Mouse (Mus musculus): ENCODE measurements at regions not wholly inside any gene's neighbourhood (a gene's known extent, or its start where the extent isn't known, plus 50 kb on each side); places are given as distances from the start of the nearest gene placed in this dataset.

DNA sequence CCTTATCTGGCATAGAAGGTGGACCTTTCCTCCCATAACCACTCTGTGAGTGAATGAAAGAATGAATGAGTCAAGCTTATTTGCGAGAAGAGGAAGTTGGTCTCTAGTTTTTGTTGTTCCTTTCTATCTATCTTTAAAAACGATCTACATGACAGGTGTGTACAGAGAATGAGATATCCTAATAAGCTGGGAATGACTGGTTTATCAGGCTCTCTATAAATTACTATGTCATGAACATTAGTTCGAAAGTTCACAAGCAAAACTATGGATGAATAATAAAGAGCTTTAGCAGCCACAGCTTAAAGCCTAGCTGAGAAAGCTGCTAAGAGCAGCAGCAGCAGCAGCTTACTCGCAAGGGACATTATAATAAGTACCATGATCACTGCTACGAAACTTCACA is 165.8 kb upstream of the Rnf32 start:
- no peak overlapping the region for H3K27ac ChIP-seq
- H3K27me3 ChIP-seq (replicated peaks): no peaks in the 10 kb centered on the region
- no peak overlapping the region for H3K4me3 ChIP-seq
- WGBS: 87% methylated on average over 5 of the region's 5 CpGs
- H3K36me3 ChIP-seq: no peaks in the 10 kb centered on the region
- H3K4me2 ChIP-seq (replicated peaks): no peak overlapping the region
- no peak overlapping the region for H3K9ac ChIP-seq
- ATAC-seq (ENCODE audit: low FRiP score, low read depth): no peak
- H3K9me3 ChIP-seq: no peaks in the 10 kb centered on the region
- no peaks in the 10 kb centered on the region for H3K4me1 ChIP-seq

GRCm38 (mm10) chr5:29025045-29025444 is 170.7 kb upstream of the Rnf32 start:
- Histone ChIP-seq H3K27ac (no peak overlapping the region), H3K9me3 (no peaks in the 10 kb centered on the region), H3K36me3 (no peaks in the 10 kb centered on the region), H3K4me2 (replicated peaks) (no peak overlapping the region), H3K4me1 (no peaks in the 10 kb centered on the region), H3K27me3 (replicated peaks) (no peaks in the 10 kb centered on the region), H3K9ac (no peak overlapping the region), H3K4me3 (no peak overlapping the region)
- ATAC-seq (ENCODE audit: low FRiP score, low read depth): no peak

DNA sequence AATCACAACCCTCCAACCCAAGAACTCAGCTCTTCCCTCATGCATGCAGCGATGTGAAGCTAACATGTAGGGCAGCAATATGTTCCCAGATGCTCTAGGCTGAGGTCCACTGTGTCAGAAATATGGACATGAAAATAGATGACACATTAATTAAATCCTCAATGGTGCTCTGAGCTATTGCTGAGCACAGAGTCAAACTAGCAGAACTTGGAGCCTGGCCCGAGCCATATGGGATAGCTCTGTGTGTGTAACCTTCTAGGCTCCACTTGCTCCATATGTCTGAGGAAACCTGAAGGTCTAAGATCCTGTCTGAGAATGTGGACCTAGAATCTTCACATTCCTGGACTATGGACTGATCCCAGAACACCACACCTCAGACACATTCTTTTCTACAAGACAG is 203.0 kb upstream of the Rnf32 start:
- no peak for ATAC-seq (ENCODE audit: low FRiP score, low read depth)
- 89% methylated on average over 2 of the region's 2 CpGs for WGBS

GRCm38 (mm10) chr5:28979932-28980331 is 215.9 kb upstream of the Rnf32 start:
- no peak overlapping the region for H3K27ac ChIP-seq
- no peaks in the 10 kb centered on the region for H3K36me3 ChIP-seq
- H3K9ac ChIP-seq: no peak overlapping the region
- H3K4me2 ChIP-seq (replicated peaks): no peak overlapping the region
- no peaks in the 10 kb centered on the region for H3K4me1 ChIP-seq
- no peaks in the 10 kb centered on the region for H3K27me3 ChIP-seq (replicated peaks)
- no peak overlapping the region for H3K4me3 ChIP-seq
- no peaks in the 10 kb centered on the region for H3K9me3 ChIP-seq
- WGBS: 67% methylated on average over 1 of the region's 1 CpGs
- no peak for ATAC-seq (ENCODE audit: low FRiP score, low read depth)

More for the DNA sequence above, 203.0 kb upstream of the Rnf32 start:
- Histone ChIP-seq H3K36me3 (no peaks in the 10 kb centered on the region), H3K4me3 (no peak overlapping the region), H3K9me3 (no peaks in the 10 kb centered on the region), H3K4me1 (no peaks in the 10 kb centered on the region), H3K27ac (no peak overlapping the region), H3K27me3 (replicated peaks) (no peaks in the 10 kb centered on the region), H3K4me2 (replicated peaks) (no peak overlapping the region), H3K9ac (no peak overlapping the region)

DNA sequence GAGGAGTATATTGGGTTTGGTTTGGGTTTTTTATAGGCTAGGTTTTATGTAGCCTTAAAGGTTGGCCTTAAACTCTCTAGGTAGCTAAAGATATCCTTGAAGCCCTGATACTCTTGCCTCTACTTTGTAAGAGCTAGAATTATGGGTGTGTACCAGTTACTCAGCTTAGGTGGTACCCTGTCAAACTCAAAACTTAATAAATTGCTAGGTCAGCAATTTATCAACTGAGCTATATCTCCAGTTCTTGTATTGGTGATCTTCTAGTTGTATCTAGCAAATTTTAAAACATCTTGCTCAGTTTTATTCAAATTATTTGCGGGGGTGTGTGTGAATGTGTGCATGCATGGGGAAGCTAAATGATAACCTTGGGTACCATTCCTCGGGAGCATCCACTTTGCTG is 225.4 kb upstream of the Rnf32 start:
- Histone ChIP-seq H3K36me3 (no peaks in the 10 kb centered on the region), H3K9ac (no peak overlapping the region), H3K4me3 (no peak overlapping the region), H3K4me2 (replicated peaks) (no peak overlapping the region), H3K4me1 (no peaks in the 10 kb centered on the region), H3K27me3 (replicated peaks) (no peaks in the 10 kb centered on the region), H3K27ac (no peak overlapping the region), H3K9me3 (no peaks in the 10 kb centered on the region)
- 88% methylated on average over 2 of the region's 2 CpGs for WGBS
- ATAC-seq (ENCODE audit: low FRiP score, low read depth): no peak

GRCm38 (mm10) chr5:28955036-28955435 is 240.8 kb upstream of the Rnf32 start:
- no peaks in the 10 kb centered on the region for H3K27me3 ChIP-seq (replicated peaks)
- no peaks in the 10 kb centered on the region for H3K36me3 ChIP-seq
- no peak for ATAC-seq (ENCODE audit: low FRiP score, low read depth)
- no peak overlapping the region for H3K4me3 ChIP-seq
- H3K4me1 ChIP-seq: no peaks in the 10 kb centered on the region
- no peaks in the 10 kb centered on the region for H3K9me3 ChIP-seq
- H3K9ac ChIP-seq: no peak overlapping the region
- H3K27ac ChIP-seq: no peak overlapping the region
- no peak overlapping the region for H3K4me2 ChIP-seq (replicated peaks)

- H3K9me3 ChIP-seq: no peaks in the 10 kb centered on the region
- no peak for ATAC-seq (ENCODE audit: low FRiP score, low read depth)
- H3K4me2 ChIP-seq (replicated peaks): no peak overlapping the region
- H3K4me3 ChIP-seq: no peak overlapping the region
- no peaks in the 10 kb centered on the region for H3K27me3 ChIP-seq (replicated peaks)
- no peak overlapping the region for H3K27ac ChIP-seq
- H3K9ac ChIP-seq: no peak overlapping the region
- peaks cover 8% of the 10 kb centered on the region for H3K4me1 ChIP-seq
- WGBS: 82% methylated on average over 4 of the region's 4 CpGs
- H3K36me3 ChIP-seq: no peaks in the 10 kb centered on the region
Measured at GRCm38 (mm10) chr5:28947465-28947864, 248.3 kb upstream of the Rnf32 start.

DNA sequence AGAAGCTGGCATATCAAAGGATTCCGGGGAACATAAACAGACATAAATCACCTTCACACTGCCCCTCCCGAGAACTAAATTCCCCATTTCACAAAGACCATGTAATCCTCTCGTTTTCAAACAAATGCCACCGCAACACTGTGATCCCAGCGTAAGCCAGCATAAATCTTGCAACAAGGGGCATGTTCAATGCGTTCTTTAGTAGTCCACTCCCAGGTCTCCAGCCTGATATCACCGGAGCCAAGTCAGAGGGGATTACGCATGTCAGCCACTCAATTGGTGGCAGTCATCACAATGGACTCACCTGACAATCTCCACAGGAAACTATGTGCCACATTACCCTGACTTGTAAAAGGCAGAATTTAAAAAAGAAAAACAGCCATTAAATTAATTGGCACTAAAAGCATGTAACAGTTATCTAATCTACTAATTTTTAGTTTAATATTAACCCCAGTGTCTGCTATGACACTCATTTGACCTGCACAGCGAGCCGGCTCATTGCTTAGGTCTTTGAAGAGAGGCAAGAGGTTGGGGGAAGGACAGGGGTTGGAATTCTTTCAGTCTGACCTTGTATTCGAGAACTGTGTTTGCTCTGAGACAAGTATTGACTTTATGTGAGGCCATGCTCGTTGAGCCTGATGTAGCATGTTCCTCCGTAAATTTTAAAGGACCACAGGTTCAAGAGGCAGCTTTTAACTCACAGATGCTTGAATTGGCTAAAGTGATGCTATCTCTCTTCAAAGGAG is 252.0 kb upstream of the Rnf32 start:
- no peak for ATAC-seq (ENCODE audit: low FRiP score, low read depth)
- no peaks in the 10 kb centered on the region for H3K36me3 ChIP-seq
- H3K27me3 ChIP-seq (replicated peaks): no peaks in the 10 kb centered on the region
- no peaks in the 10 kb centered on the region for H3K9me3 ChIP-seq
- 30% methylated on average over 13 of the region's 13 CpGs for WGBS
- no peak overlapping the region for H3K4me3 ChIP-seq
- no peak overlapping the region for H3K27ac ChIP-seq
- H3K9ac ChIP-seq: no peak overlapping the region
- peaks cover 8% of the 10 kb centered on the region for H3K4me1 ChIP-seq
- peak overlapping the region; percentile 2; the same call in 1 of the 2 replicates for H3K4me2 ChIP-seq (replicated peaks)

DNA sequence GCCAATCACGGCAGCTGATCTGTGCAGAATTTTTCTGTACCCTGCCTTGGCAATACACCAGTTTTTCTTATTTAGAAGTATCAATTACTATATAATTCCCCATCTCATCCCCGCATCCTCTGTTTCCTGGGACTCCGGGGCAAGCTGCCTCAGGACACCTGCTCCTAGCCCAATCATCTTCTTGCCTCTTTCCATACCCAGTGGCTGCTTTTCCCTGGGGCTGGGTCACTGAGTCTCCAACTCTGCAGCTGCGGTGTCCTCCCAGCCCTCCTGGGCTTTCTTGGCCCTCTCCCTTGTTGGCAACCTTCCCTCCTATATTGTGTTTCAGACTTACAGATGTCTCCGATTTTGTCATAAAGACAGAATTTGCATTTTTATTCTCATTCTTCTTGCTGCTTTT is 254.8 kb upstream of the Rnf32 start:
- no peak overlapping the region for H3K4me2 ChIP-seq (replicated peaks)
- 81% methylated on average over 5 of the region's 5 CpGs for WGBS
- no peak for ATAC-seq (ENCODE audit: low FRiP score, low read depth)
- no peak overlapping the region for H3K27ac ChIP-seq
- no peak overlapping the region for H3K9ac ChIP-seq
- no peaks in the 10 kb centered on the region for H3K27me3 ChIP-seq (replicated peaks)
- no peaks in the 10 kb centered on the region for H3K9me3 ChIP-seq
- peaks cover 8% of the 10 kb centered on the region for H3K4me1 ChIP-seq
- H3K4me3 ChIP-seq: no peak overlapping the region
- no peaks in the 10 kb centered on the region for H3K36me3 ChIP-seq

DNA sequence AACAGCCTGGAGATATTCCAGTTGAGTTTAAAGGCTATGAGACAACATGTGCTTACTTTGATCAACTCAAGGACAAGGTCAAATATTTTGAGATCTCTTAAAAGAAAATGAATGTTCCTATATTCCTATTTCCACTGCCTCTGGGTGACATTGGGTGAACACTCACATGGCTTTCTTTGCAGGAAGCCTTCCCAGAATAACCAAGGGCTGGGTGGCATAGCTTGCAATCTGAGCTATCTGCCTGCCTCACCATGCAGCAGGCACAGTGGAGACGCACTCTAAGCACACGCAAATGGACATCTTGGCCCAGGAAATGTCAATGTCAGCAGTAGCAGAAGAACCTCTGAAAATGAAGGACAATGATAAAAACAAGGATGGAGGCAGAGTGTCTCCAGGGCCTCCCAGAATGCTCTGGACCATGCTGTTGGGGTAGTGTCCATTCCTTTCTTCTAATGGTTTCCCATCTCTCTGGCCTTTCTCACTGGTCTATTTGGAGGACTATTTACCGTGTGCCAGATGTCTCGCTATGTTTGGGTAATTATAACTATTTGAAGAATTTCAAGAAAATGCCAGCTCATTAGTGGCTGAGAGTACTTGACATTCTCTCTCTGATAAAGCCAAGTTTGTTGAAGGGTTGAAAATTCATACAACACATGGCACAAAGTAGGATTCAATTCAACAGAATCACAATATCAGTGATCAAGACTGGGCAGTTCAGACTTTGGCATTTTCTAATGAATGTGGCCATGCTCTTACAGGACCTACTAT is 276.3 kb upstream of the Rnf32 start:
- no peak overlapping the region for H3K9ac ChIP-seq
- no peak overlapping the region for H3K4me3 ChIP-seq
- no peaks in the 10 kb centered on the region for H3K4me1 ChIP-seq
- H3K27me3 ChIP-seq (replicated peaks): no peaks in the 10 kb centered on the region
- no peak for ATAC-seq (ENCODE audit: low FRiP score, low read depth)
- no peak overlapping the region for H3K4me2 ChIP-seq (replicated peaks)
- no peaks in the 10 kb centered on the region for H3K36me3 ChIP-seq
- H3K27ac ChIP-seq: no peak overlapping the region
- WGBS: 92% methylated on average over 4 of the region's 4 CpGs
- no peaks in the 10 kb centered on the region for H3K9me3 ChIP-seq

DNA sequence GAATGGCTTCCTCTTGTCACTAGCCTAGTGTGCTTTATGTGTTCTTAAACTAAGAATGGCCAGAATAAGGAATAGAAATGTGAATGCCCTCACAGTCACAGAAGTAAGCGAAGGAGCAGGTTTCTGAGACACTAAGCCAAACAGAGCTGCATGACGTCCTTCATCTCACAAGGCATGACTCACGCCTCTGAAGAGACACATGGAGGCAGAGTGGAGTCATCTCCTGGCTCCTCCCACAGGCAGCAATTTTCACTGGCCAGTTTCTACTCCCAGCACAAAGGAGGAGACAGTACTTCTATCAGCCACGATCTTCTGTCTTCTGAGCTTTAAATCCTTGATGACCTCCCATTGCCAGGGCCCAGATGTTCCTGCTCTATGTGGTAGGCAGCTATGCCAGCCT is 291.3 kb upstream of the Rnf32 start:
- no peak overlapping the region for H3K27ac ChIP-seq
- no peaks in the 10 kb centered on the region for H3K4me1 ChIP-seq
- 65% methylated on average over 4 of the region's 4 CpGs for WGBS
- no peak overlapping the region for H3K4me3 ChIP-seq
- ATAC-seq (ENCODE audit: low FRiP score, low read depth): no peak
- no peak overlapping the region for H3K4me2 ChIP-seq (replicated peaks)
- no peak overlapping the region for H3K9ac ChIP-seq
- no peaks in the 10 kb centered on the region for H3K27me3 ChIP-seq (replicated peaks)
- no peaks in the 10 kb centered on the region for H3K36me3 ChIP-seq
- no peaks in the 10 kb centered on the region for H3K9me3 ChIP-seq

- WGBS: 40% methylated on average over 3 of the region's 3 CpGs
- Histone ChIP-seq H3K27ac (no peak overlapping the region), H3K9me3 (no peaks in the 10 kb centered on the region), H3K27me3 (replicated peaks) (no peaks in the 10 kb centered on the region), H3K9ac (no peak overlapping the region), H3K4me2 (replicated peaks) (no peak overlapping the region), H3K4me1 (no peaks in the 10 kb centered on the region), H3K36me3 (no peaks in the 10 kb centered on the region), H3K4me3 (no peak overlapping the region)
- no peak for ATAC-seq (ENCODE audit: low FRiP score, low read depth)
Measured at GRCm38 (mm10) chr5:28903805-28904320, 291.9 kb upstream of the Rnf32 start.
